Mouse (Mus musculus): ENCODE measurements around the gene Ppm1h. TPM values are rescaled to one million over a fixed set of nuclear protein-coding genes. Genes with fewer than 3 reads are reported as not detected.

The Ppm1h gene
- polyA plus RNA-seq, 1 experiment from 2014 or later = 5.1 TPM

GRCm38 (mm10) chr10:122944888-122945287 is 266.3 kb downstream of the Ppm1h start:
- ATAC-seq (ENCODE audit: low read depth) = no peak
- no peaks in the 10 kb centered on the region for H3K27me3 ChIP-seq (replicated peaks; ENCODE audit: control insufficient read depth, insufficient read depth, low read length)

DNA sequence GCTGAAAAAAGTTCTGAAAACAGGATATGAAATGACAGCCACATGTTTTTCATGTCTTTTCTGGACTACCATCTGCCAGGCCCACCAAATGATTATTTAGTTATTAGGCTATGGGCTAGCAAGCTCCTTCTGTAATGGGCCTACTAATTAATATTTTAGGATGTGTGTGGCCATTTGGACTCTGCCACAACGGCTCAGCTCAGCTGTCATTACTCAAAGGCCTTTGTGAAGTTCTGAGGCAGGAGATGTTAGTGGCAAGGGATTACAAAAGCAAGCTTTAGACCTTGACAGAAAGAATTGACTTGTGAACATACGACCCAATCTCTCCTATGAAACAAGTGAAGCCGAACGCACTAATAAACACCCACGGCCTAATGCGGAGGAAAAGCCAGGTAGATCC is 272.4 kb downstream of the Ppm1h start:
- H3K27ac ChIP-seq (replicated peaks; ENCODE audit: low read depth, low read length) = no peak overlapping the region

More at GRCm38 (mm10) chr10:122944888-122945287, 266.3 kb downstream of the Ppm1h start:
- WGBS = 76% methylated on average over 5 of the region's 5 CpGs
- H3K4me2 ChIP-seq (ENCODE audit: low read depth, low read length) = no peak overlapping the region
- H3K4me1 ChIP-seq (ENCODE audit: control insufficient read depth, insufficient read depth, low read length) = no peaks in the 10 kb centered on the region
- no peak overlapping the region for H3K4me3 ChIP-seq (ENCODE audit: low read depth, low read length)
- no peaks in the 10 kb centered on the region for H3K36me3 ChIP-seq (ENCODE audit: control insufficient read depth, insufficient read depth, low read length)
- H3K9me3 ChIP-seq (ENCODE audit: control insufficient read depth, low read length) = no peaks in the 10 kb centered on the region
- no peak for DNase-seq (ENCODE audit: low spot score)
- H3K27ac ChIP-seq (replicated peaks; ENCODE audit: low read depth, low read length) = no peak overlapping the region
- no peak overlapping the region for H3K9ac ChIP-seq (ENCODE audit: low read depth, low read length)

DNA sequence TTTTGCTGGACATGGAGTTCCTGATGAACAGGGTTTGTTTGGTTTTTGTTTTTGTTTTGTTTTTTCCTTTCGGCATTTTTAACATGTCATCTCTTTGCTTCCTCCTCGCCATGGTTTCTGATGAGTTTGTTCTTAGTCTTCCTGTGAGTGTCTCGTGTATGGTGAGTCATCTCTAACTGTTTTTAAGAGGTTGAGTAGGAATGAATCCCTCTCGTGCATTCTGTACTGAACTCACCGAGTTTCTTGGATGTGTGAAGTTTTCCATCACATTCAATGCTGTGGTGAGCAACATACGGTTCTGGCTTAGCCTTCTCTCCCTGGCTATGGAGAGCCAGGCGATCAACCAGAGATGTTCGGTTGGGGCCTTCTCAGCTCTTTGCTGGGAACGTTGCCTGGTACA is 275.0 kb downstream of the Ppm1h start:
- Histone ChIP-seq H3K4me1 (ENCODE audit: control insufficient read depth, insufficient read depth, low read length) (peaks cover 4% of the 10 kb centered on the region; the same call in 1 of the 2 replicates), H3K4me3 (ENCODE audit: low read depth, low read length) (no peak overlapping the region), H3K9me3 (ENCODE audit: control insufficient read depth, low read length) (no peaks in the 10 kb centered on the region; the same call in 1 of the 2 replicates), H3K9ac (ENCODE audit: low read depth, low read length) (no peak overlapping the region), H3K4me2 (ENCODE audit: low read depth, low read length) (no peak overlapping the region), H3K36me3 (ENCODE audit: control insufficient read depth, insufficient read depth, low read length) (no peaks in the 10 kb centered on the region), H3K27me3 (replicated peaks; ENCODE audit: control insufficient read depth, insufficient read depth, low read length) (no peaks in the 10 kb centered on the region), H3K27ac (replicated peaks; ENCODE audit: low read depth, low read length) (no peak overlapping the region)
- WGBS = 92% methylated on average over 9 of the region's 9 CpGs
- ATAC-seq (ENCODE audit: low read depth) (no peak), DNase-seq (ENCODE audit: low spot score) (no peak)

More for the DNA sequence above, 272.4 kb downstream of the Ppm1h start:
- no peak for DNase-seq (ENCODE audit: low spot score)
- Histone ChIP-seq H3K27me3 (replicated peaks; ENCODE audit: control insufficient read depth, insufficient read depth, low read length) (no peaks in the 10 kb centered on the region), H3K36me3 (ENCODE audit: control insufficient read depth, insufficient read depth, low read length) (no peaks in the 10 kb centered on the region), H3K4me3 (ENCODE audit: low read depth, low read length) (no peak overlapping the region), H3K9me3 (ENCODE audit: control insufficient read depth, low read length) (no peaks in the 10 kb centered on the region; the same call in 1 of the 2 replicates), H3K9ac (ENCODE audit: low read depth, low read length) (no peak overlapping the region), H3K4me1 (ENCODE audit: control insufficient read depth, insufficient read depth, low read length) (peaks cover 4% of the 10 kb centered on the region; the same call in 1 of the 2 replicates), H3K4me2 (ENCODE audit: low read depth, low read length) (no peak overlapping the region)
- ATAC-seq (ENCODE audit: low read depth) = no peak
- 83% methylated on average over 6 of the region's 6 CpGs for WGBS

DNA sequence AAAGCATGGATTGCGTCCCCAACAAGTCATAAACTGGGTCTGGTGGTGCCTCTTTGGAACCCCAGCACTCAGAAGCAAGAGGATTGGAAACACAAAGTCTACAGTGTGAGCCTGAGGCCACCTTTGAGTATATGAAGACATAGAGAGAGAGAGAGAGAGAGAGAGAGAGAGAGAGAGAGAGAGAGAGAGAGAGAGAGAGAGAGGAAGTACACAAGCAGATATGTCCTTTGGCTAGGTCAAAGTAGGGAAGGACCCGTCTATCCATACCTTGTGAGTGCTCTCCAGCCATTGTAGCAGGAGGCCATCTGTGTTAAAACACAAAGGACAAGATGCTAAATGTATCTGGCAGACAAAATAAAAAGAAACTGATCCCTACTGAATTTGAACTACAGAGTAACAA is 279.4 kb downstream of the Ppm1h start:
- Histone ChIP-seq H3K9ac (ENCODE audit: low read depth, low read length) (no peak overlapping the region), H3K36me3 (ENCODE audit: control insufficient read depth, insufficient read depth, low read length) (no peaks in the 10 kb centered on the region), H3K27ac (replicated peaks; ENCODE audit: low read depth, low read length) (no peak overlapping the region), H3K4me3 (ENCODE audit: low read depth, low read length) (no peak overlapping the region), H3K9me3 (ENCODE audit: control insufficient read depth, low read length) (peaks cover 9% of the 10 kb centered on the region; the same call in 1 of the 2 replicates), H3K27me3 (replicated peaks; ENCODE audit: control insufficient read depth, insufficient read depth, low read length) (no peaks in the 10 kb centered on the region), H3K4me2 (ENCODE audit: low read depth, low read length) (no peak overlapping the region), H3K4me1 (ENCODE audit: control insufficient read depth, insufficient read depth, low read length) (no peaks in the 10 kb centered on the region)
- DNase-seq (ENCODE audit: low spot score) (no peak), ATAC-seq (ENCODE audit: low read depth) (no peak)
- WGBS = 89% methylated on average over 2 of the region's 2 CpGs

- H3K4me2 ChIP-seq (ENCODE audit: low read depth, low read length) = no peak overlapping the region
- no peaks in the 10 kb centered on the region for H3K36me3 ChIP-seq (ENCODE audit: control insufficient read depth, insufficient read depth, low read length)
- H3K9me3 ChIP-seq (ENCODE audit: control insufficient read depth, low read length) = peaks cover 9% of the 10 kb centered on the region; the same call in 1 of the 2 replicates
- DNase-seq (ENCODE audit: low spot score) (no peak), ATAC-seq (ENCODE audit: low read depth) (no peak)
- peaks cover 6% of the 10 kb centered on the region; the same call in 1 of the 2 replicates for H3K4me1 ChIP-seq (ENCODE audit: control insufficient read depth, insufficient read depth, low read length)
- 80% methylated on average over 5 of the region's 5 CpGs for WGBS
- H3K27me3 ChIP-seq (replicated peaks; ENCODE audit: control insufficient read depth, insufficient read depth, low read length) = no peaks in the 10 kb centered on the region
- H3K27ac ChIP-seq (replicated peaks; ENCODE audit: low read depth, low read length) = no peak overlapping the region
- H3K9ac ChIP-seq (ENCODE audit: low read depth, low read length) = no peak overlapping the region
- H3K4me3 ChIP-seq (ENCODE audit: low read depth, low read length) = no peak overlapping the region
Observed at GRCm38 (mm10) chr10:122958699-122959098, 280.1 kb downstream of the Ppm1h start.

GRCm38 (mm10) chr10:122960216-122960615 is 281.7 kb downstream of the Ppm1h start:
- ATAC-seq (ENCODE audit: low read depth) (no peak), DNase-seq (ENCODE audit: low spot score) (no peak)
- peaks cover 9% of the 10 kb centered on the region; the same call in 1 of the 2 replicates for H3K9me3 ChIP-seq (ENCODE audit: control insufficient read depth, low read length)
- H3K27me3 ChIP-seq (replicated peaks; ENCODE audit: control insufficient read depth, insufficient read depth, low read length) = no peaks in the 10 kb centered on the region
- no peak overlapping the region for H3K4me3 ChIP-seq (ENCODE audit: low read depth, low read length)
- no peak overlapping the region for H3K27ac ChIP-seq (replicated peaks; ENCODE audit: low read depth, low read length)
- no peak overlapping the region for H3K4me2 ChIP-seq (ENCODE audit: low read depth, low read length)
- no peak overlapping the region for H3K9ac ChIP-seq (ENCODE audit: low read depth, low read length)
- peaks cover 14% of the 10 kb centered on the region; the same call in 1 of the 2 replicates for H3K4me1 ChIP-seq (ENCODE audit: control insufficient read depth, insufficient read depth, low read length)
- H3K36me3 ChIP-seq (ENCODE audit: control insufficient read depth, insufficient read depth, low read length) = no peaks in the 10 kb centered on the region
- 82% methylated on average over 16 of the region's 16 CpGs for WGBS

GRCm38 (mm10) chr10:122960738-122961137 is 282.2 kb downstream of the Ppm1h start:
- Histone ChIP-seq H3K36me3 (ENCODE audit: control insufficient read depth, insufficient read depth, low read length) (no peaks in the 10 kb centered on the region), H3K4me1 (ENCODE audit: control insufficient read depth, insufficient read depth, low read length) (peaks cover 14% of the 10 kb centered on the region; the same call in 1 of the 2 replicates), H3K9me3 (ENCODE audit: control insufficient read depth, low read length) (peaks cover 9% of the 10 kb centered on the region; the same call in 1 of the 2 replicates), H3K27ac (replicated peaks; ENCODE audit: low read depth, low read length) (no peak overlapping the region), H3K4me3 (ENCODE audit: low read depth, low read length) (no peak overlapping the region), H3K27me3 (replicated peaks; ENCODE audit: control insufficient read depth, insufficient read depth, low read length) (no peaks in the 10 kb centered on the region), H3K9ac (ENCODE audit: low read depth, low read length) (no peak overlapping the region), H3K4me2 (ENCODE audit: low read depth, low read length) (no peak overlapping the region)
- 58% methylated on average over 16 of the region's 16 CpGs for WGBS
- DNase-seq (ENCODE audit: low spot score) (no peak), ATAC-seq (ENCODE audit: low read depth) (no peak)

DNA sequence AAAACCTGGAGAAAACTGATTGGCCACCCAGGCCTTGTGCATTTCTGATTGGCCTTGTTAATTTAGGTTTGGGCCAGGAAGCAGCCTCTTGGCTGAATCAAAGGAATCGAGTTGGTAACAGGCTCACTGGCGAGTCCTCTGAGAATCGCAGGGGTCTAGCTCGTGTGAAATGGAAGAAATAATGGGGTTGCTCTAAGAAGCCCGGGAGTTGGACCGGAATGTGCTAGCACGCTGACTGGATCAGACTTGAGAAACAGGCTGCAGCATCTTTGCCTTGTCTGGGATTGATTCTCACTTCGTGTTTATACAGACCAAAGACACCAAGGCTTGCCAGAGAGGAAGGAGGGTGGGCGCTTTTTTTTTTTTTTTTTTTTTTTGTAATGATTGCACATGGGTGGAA is 282.9 kb downstream of the Ppm1h start:
- WGBS = 59% methylated on average over 9 of the region's 9 CpGs
- no peaks in the 10 kb centered on the region for H3K27me3 ChIP-seq (replicated peaks; ENCODE audit: control insufficient read depth, insufficient read depth, low read length)
- no peak overlapping the region for H3K9ac ChIP-seq (ENCODE audit: low read depth, low read length)
- no peak overlapping the region for H3K27ac ChIP-seq (replicated peaks; ENCODE audit: low read depth, low read length)
- H3K9me3 ChIP-seq (ENCODE audit: control insufficient read depth, low read length) = peaks cover 9% of the 10 kb centered on the region; the same call in 1 of the 2 replicates
- no peak overlapping the region for H3K4me3 ChIP-seq (ENCODE audit: low read depth, low read length)
- H3K36me3 ChIP-seq (ENCODE audit: control insufficient read depth, insufficient read depth, low read length) = no peaks in the 10 kb centered on the region
- ATAC-seq (ENCODE audit: low read depth) (no peak), DNase-seq (ENCODE audit: low spot score) (peak; percentile 33)
- H3K4me2 ChIP-seq (ENCODE audit: low read depth, low read length) = no peak overlapping the region
- H3K4me1 ChIP-seq (ENCODE audit: control insufficient read depth, insufficient read depth, low read length) = peaks cover 14% of the 10 kb centered on the region; the same call in 1 of the 2 replicates

DNA sequence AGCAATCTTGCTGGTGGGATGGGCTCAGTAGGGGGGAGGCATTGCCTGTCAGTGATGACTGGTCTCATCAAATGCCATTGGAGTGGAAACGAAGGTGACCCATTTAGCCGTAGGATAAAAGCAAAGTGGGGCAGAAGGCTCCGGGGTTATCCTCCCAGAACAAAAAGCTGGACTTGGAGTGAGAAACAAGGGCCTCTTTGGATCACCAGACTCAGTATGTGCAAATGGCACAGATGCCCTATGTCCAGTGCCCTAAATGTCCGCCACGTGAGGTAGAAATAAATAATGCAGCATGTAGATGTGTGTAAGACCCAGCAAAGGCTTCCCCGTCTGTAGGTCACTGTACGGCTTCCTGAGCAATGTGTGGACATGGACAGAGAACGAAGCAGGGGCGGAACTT is 284.1 kb downstream of the Ppm1h start:
- Histone ChIP-seq H3K4me3 (ENCODE audit: low read depth, low read length) (no peak overlapping the region), H3K36me3 (ENCODE audit: control insufficient read depth, insufficient read depth, low read length) (no peaks in the 10 kb centered on the region), H3K4me1 (ENCODE audit: control insufficient read depth, insufficient read depth, low read length) (peaks cover 14% of the 10 kb centered on the region; the same call in 1 of the 2 replicates), H3K27ac (replicated peaks; ENCODE audit: low read depth, low read length) (no peak overlapping the region), H3K9me3 (ENCODE audit: control insufficient read depth, low read length) (peaks cover 9% of the 10 kb centered on the region; the same call in 1 of the 2 replicates), H3K9ac (ENCODE audit: low read depth, low read length) (no peak overlapping the region), H3K4me2 (ENCODE audit: low read depth, low read length) (no peak overlapping the region), H3K27me3 (replicated peaks; ENCODE audit: control insufficient read depth, insufficient read depth, low read length) (no peaks in the 10 kb centered on the region)
- no peak for DNase-seq (ENCODE audit: low spot score)
- WGBS = 71% methylated on average over 9 of the region's 9 CpGs
- no peak for ATAC-seq (ENCODE audit: low read depth)

All from embryonic facial prominence, embryonic 14.5 days (tissue).